Mouse (Mus musculus): ENCODE data around the gene Faim. TPM values are rescaled to one million over a fixed set of nuclear protein-coding genes. Genes with fewer than 3 reads are reported as not detected.

The Faim gene
- polyA plus RNA-seq, 1 experiment: not detected

DNA sequence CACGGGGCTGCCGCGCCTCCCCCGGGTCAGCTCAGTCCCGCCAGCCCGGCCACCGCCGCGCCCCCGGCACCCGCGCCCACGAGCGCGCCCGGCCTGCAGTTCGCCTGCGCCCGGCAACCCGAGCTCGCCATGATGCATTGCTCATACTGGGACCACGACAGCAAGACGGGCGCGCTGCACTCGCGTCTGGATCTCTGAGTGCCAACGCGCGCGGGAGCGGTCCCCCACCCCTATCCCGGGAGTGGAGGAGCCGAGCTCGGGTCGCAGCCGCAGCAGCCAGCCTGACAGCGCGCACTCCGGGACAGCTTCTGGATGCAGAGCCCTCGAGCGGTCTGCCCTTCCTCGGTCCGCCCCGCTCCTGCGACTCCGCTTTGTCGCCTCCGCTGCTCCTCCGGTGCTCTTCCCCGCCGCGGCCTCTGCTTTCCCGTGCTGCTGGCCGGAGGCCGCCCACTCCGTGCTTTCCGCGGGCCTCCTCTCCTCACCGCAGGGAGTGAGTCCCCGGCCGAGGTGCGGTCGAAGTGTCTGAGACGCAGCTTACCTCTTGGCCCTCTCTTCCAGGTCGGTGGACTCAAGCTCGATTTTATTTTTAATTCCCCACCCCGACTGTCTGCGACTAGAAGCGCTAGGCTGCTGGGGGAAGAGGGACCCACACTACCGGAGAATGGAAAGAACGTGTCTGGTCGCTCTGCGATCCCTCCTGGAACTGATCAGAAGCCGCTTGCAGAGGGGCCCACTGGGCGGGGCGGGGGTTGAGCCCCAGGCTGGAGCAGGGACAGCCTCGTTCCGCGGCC lies 29.4 kb upstream of the Faim start:
- no peak overlapping the region for H3K27ac ChIP-seq (ENCODE audit: insufficient read depth, low read depth, low read length)
- H3K4me1 ChIP-seq (ENCODE audit: control insufficient read depth, insufficient read depth, low read length): peaks cover 23% of the 10 kb centered on the region
- H3K4me3 ChIP-seq (ENCODE audit: insufficient read depth, low read depth, low read length): peak overlapping the region; percentile 38
- WGBS: 3% methylated on average over 80 of the region's 80 CpGs
- TF ChIP-seq POLR2A (IDR thresholded peaks at IDR 0.05; ENCODE audit: insufficient read depth, low read depth, low read length): no peak
- no peak for TF ChIP-seq CTCF (IDR thresholded peaks at IDR 0.05; ENCODE audit: insufficient read depth, low read depth, low read length)

- Histone ChIP-seq H3K27ac (ENCODE audit: insufficient read depth, low read depth, low read length) (no peak overlapping the region), H3K4me1 (ENCODE audit: control insufficient read depth, insufficient read depth, low read length) (peaks cover 17% of the 10 kb centered on the region), H3K4me3 (ENCODE audit: insufficient read depth, low read depth, low read length) (no peak overlapping the region)
- TF ChIP-seq POLR2A (IDR thresholded peaks at IDR 0.05; ENCODE audit: insufficient read depth, low read depth, low read length) (no peak), CTCF (IDR thresholded peaks at IDR 0.05; ENCODE audit: insufficient read depth, low read depth, low read length) (no peak)
- WGBS: 4% methylated on average over 23 of the region's 23 CpGs
Observed at GRCm38 (mm10) chr9:98957751-98958351, 28.3 kb upstream of the Faim start.

DNA sequence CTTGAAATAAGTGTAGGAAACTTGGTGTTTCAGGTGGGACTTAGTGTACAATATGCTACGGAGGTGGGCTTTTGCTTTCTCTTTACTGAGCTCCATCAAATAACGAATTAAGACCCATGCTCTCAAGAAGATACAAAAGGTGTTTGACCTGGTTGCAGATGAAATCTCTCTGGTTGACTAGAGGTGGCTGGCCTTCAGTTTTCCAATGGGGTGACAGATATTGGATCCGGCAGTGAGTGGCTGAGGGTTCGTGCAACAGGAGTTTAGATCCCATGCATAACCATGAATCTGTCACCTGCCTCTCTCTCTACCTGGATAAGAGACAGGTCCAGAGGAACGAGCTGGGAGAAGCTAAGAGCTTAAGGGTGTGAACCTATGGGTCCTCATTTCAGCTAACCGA lies 27.5 kb upstream of the Faim start:
- peaks cover 17% of the 10 kb centered on the region for H3K4me1 ChIP-seq (ENCODE audit: control insufficient read depth, insufficient read depth, low read length)
- 5% methylated on average over 6 of the region's 6 CpGs for WGBS
- no peak for TF ChIP-seq POLR2A (IDR thresholded peaks at IDR 0.05; ENCODE audit: insufficient read depth, low read depth, low read length)
- TF ChIP-seq CTCF (IDR thresholded peaks at IDR 0.05; ENCODE audit: insufficient read depth, low read depth, low read length): no peak
- H3K4me3 ChIP-seq (ENCODE audit: insufficient read depth, low read depth, low read length): no peak overlapping the region
- no peak overlapping the region for H3K27ac ChIP-seq (ENCODE audit: insufficient read depth, low read depth, low read length)

- TF ChIP-seq CTCF (IDR thresholded peaks at IDR 0.05; ENCODE audit: insufficient read depth, low read depth, low read length) (no peak), POLR2A (IDR thresholded peaks at IDR 0.05; ENCODE audit: insufficient read depth, low read depth, low read length) (no peak)
- Histone ChIP-seq H3K4me1 (ENCODE audit: control insufficient read depth, insufficient read depth, low read length) (peaks cover 17% of the 10 kb centered on the region), H3K27ac (ENCODE audit: insufficient read depth, low read depth, low read length) (no peak overlapping the region), H3K4me3 (ENCODE audit: insufficient read depth, low read depth, low read length) (no peak overlapping the region)
- WGBS: 39% methylated on average over 3 of the region's 3 CpGs
Observed at GRCm38 (mm10) chr9:98959851-98960250, 26.3 kb upstream of the Faim start.

- TF ChIP-seq CTCF (IDR thresholded peaks at IDR 0.05; ENCODE audit: insufficient read depth, low read depth, low read length) (no peak), POLR2A (IDR thresholded peaks at IDR 0.05; ENCODE audit: insufficient read depth, low read depth, low read length) (no peak)
- Histone ChIP-seq H3K4me1 (ENCODE audit: control insufficient read depth, insufficient read depth, low read length) (peaks cover 15% of the 10 kb centered on the region), H3K4me3 (ENCODE audit: insufficient read depth, low read depth, low read length) (no peak overlapping the region), H3K27ac (ENCODE audit: insufficient read depth, low read depth, low read length) (no peak overlapping the region)
- WGBS: 19% methylated on average over 5 of the region's 5 CpGs
Observed at GRCm38 (mm10) chr9:98960348-98960747, 25.8 kb upstream of the Faim start.

- no peak for TF ChIP-seq POLR2A (IDR thresholded peaks at IDR 0.05; ENCODE audit: insufficient read depth, low read depth, low read length)
- TF ChIP-seq CTCF (IDR thresholded peaks at IDR 0.05; ENCODE audit: insufficient read depth, low read depth, low read length): no peak
Observed at GRCm38 (mm10) chr9:98961591-98962477, 24.3 kb upstream of the Faim start.

GRCm38 (mm10) chr9:98962478-98963142 lies 23.6 kb upstream of the Faim start:
- Histone ChIP-seq H3K4me3 (ENCODE audit: insufficient read depth, low read depth, low read length) (no peak overlapping the region), H3K4me1 (ENCODE audit: control insufficient read depth, insufficient read depth, low read length) (no peaks in the 10 kb centered on the region), H3K27ac (ENCODE audit: insufficient read depth, low read depth, low read length) (no peak overlapping the region)
- WGBS: 3% methylated on average over 20 of the region's 20 CpGs
- no peak for TF ChIP-seq CTCF (IDR thresholded peaks at IDR 0.05; ENCODE audit: insufficient read depth, low read depth, low read length)
- no peak for TF ChIP-seq POLR2A (IDR thresholded peaks at IDR 0.05; ENCODE audit: insufficient read depth, low read depth, low read length)

More at GRCm38 (mm10) chr9:98961591-98962477, 24.3 kb upstream of the Faim start:
- Histone ChIP-seq H3K4me3 (ENCODE audit: insufficient read depth, low read depth, low read length) (no peak overlapping the region), H3K4me1 (ENCODE audit: control insufficient read depth, insufficient read depth, low read length) (peaks cover 1% of the 10 kb centered on the region; the same call in 1 of the 2 replicates), H3K27ac (ENCODE audit: insufficient read depth, low read depth, low read length) (no peak overlapping the region)
- 9% methylated on average over 22 of the region's 22 CpGs for WGBS

DNA sequence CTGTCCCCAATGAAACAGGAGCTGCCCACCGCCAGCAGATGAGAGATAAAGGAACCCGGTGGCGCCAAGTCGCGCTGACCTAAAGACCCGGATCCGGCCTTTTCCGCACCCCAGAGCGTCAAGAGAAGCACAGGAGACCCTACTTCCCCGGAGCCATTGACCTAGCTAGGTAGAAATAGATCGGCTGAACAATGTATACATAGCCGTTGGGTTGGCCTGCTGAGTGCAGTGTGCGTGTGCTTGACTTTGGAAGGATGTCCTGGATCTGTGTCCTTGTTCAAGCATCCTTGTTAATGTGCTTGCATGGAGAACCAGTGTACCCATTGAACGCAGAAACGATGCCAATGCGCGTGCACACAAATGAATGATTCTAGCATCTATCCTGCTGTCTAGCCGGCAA lies 22.5 kb upstream of the Faim start:
- Histone ChIP-seq H3K4me3 (ENCODE audit: insufficient read depth, low read depth, low read length) (no peak overlapping the region), H3K27ac (ENCODE audit: insufficient read depth, low read depth, low read length) (no peak overlapping the region), H3K4me1 (ENCODE audit: control insufficient read depth, insufficient read depth, low read length) (no peaks in the 10 kb centered on the region)
- WGBS: 7% methylated on average over 18 of the region's 18 CpGs
- TF ChIP-seq POLR2A (IDR thresholded peaks at IDR 0.05; ENCODE audit: insufficient read depth, low read depth, low read length) (no peak), CTCF (IDR thresholded peaks at IDR 0.05; ENCODE audit: insufficient read depth, low read depth, low read length) (no peak)

Data from olfactory bulb, adult 2 months (tissue).